Mouse (Mus musculus): ENCODE data around the gene E330017A01Rik. TPM values are rescaled to one million over a fixed set of nuclear protein-coding genes. Genes with fewer than 3 reads are reported as not detected.
A peak's percentile ranks its signal among the peaks of the same experiment; 100 is the strongest.

The E330017A01Rik gene
- total RNA-seq, 2 experiments from 2014 or later: not detected

DNA sequence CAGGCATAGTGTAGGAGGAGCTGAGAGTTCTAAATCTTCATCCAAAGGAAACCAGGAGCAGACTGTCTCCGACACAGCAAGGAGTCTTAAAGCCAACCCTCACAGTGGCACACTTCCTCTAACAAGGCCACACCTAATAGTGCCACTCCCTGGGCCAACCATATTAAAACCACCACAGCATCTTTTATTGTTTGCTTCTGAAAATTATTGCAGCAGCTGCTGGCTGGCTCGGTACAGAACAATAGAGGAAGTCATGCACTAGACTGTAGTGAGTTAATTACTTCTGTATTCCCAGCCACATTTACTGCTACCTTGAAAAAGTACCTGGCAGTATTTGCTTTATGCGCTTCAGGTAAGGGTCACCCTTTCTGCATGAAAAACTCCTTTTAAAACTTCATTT is 25.6 kb downstream of the E330017A01Rik start:
- DNase-seq: no peak
- intact Hi-C loops (cut with DNase I): no loop called here

DNA sequence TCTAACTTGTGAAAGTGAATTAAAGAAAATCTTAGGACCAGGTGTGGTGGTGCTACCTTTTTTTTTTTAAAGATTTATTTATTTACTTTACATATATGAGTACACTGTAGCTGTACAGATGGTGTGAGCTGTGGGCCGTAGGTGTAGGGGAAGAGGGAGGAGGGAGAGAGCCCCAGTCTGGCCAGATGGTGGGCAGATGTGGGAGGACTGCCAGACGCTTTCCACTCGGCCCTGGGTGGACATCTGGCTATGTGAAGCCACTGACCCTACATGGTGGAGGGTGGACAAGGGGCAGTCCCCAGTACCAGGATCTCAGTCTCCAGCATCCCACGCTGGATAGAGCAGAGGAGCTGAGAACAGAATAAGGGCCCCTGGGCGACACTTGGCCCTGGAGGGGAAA is 31.4 kb downstream of the E330017A01Rik start:
- DNase-seq: no peak
- intact Hi-C loops (cut with DNase I): no loop called here

DNA sequence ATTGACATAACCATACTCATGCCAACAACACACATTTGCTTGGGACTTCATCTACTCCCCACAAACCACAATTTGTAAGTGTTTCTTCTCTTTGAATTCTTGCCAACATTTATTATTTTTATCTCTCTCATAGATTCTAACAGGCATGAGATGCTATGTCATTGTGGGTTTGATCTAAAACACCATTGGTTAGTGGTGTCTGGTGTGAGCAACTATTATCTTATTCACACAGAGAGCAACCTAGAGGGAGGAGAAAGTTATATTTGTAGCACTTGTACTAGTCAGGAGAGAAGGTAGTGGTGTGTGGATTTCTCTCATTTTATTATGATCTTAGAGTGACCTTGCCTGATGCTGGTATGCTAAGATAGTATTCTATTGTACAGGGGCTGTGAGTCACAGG is 33.9 kb downstream of the E330017A01Rik start:
- intact Hi-C loops (cut with DNase I): no loop called here
- no peak for DNase-seq

DNA sequence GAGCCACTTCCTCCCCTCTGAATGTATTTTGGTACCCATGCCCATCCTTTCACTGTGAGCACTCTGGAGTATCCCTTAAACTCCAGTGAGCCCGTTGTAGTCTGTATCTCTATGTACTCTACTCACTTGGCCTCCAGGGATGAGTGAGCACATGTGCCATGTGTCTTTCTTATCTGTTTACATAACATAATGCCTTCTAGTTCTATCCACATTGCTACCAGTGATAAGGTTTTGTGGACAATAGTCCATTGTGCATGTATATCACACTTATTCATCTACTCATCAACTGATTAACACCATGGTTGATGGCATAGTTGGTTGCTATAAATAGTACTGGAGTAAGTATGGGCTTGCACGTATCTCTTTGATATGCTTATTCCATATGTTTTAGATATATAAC is 34.7 kb downstream of the E330017A01Rik start:
- intact Hi-C loops (cut with DNase I): no loop called here
- no peak for DNase-seq

DNA sequence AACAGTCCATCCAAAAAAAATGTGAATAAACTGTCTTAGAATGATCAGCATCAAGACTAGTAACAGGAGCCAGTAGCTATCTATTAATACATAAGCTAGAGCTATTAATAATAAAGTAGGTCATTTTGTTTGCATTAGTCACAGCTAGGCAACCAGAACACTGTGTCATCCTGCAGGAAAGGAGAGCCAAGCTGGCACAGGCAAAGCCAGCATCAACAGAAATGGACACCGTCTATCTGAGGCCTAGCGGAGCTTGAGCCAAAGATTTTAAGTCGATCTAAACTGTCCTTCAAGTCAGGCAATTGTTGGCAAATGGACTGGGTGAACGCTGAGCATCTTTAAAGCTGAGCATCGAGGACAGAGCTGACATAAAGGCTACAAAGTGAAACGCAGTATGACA is 37.7 kb downstream of the E330017A01Rik start:
- intact Hi-C loops (cut with DNase I): no loop called here
- peak in 1 of 2 experiments; percentile 18 for DNase-seq

DNA sequence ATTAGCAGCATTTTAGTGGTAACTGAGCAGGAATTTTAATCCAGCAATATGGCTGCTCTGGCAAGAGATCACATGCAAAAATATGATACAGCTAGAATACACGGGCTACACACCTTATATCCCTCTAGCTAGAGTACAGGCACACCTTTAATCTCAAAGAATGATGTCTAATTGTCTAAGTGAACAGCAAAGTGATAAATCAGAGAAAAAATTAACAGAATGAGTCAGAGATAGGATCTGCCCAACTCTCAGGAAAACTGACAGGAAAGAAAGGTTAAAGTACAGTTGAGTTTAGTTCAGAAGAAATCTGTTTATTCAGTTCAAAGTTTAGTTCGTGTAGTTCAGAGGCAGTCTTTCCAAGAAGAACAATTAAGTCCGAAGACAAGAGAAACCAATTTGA is 47.2 kb downstream of the E330017A01Rik start:
- intact Hi-C loops (cut with DNase I): no loop called here
- no peak for DNase-seq

DNA sequence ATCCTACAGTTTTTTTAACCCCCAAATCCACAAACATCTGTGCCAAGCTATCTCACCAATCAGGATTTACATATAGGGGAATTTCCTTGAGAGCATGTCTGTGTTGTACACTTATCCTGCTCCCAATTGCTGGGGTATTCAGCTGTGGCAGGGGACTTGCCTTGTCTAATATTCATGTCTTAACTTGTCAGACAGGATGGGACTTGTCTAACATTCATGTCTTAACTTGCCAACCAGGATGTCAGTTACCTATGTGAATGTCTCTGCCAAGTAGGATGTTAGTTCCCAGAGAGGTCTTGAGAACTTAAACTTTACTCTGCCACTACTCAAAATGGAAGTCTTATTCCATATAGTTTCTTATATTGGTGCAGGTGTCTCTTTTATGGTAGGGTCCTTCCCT is 49.1 kb downstream of the E330017A01Rik start:
- no peak for DNase-seq
- intact Hi-C loops (cut with DNase I): no loop called here

Other genes starting within 250 kb of the E330017A01Rik start
- gene Dcbld2, start 230.3 kb downstream of the E330017A01Rik start, total RNA-seq (2021): 10 to 100 TPM; 21.2 to 26.2 TPM
- gene St3gal6, start 114.5 kb downstream of the E330017A01Rik start, total RNA-seq (2021): 10 to 100 TPM; 32.4 to 33.0 TPM
- gene Gm813, start 21.8 kb downstream of the E330017A01Rik start, total RNA-seq (2021): not detected
- 10 to 100 TPM; 20.4 to 25.7 TPM for gene Cpox, start 31.6 kb upstream of the E330017A01Rik start, total RNA-seq (2021)
- gene Gpr15, start 80.3 kb upstream of the E330017A01Rik start, total RNA-seq (2021): not detected
- 10 to 100 TPM; 69.1 to 69.7 TPM for gene Cldnd1, start 89.2 kb upstream of the E330017A01Rik start, total RNA-seq (2021)
- not detected for gene Olfr172, start 124.4 kb upstream of the E330017A01Rik start, total RNA-seq (2021)
- not detected for gene Olfr173, start 161.5 kb upstream of the E330017A01Rik start, total RNA-seq (2021)
- not detected for gene Olfr175-ps1, start 188.0 kb upstream of the E330017A01Rik start, total RNA-seq (2021)
- gene Olfr177, start 236.0 kb upstream of the E330017A01Rik start, total RNA-seq (2021): not detected